Mouse (Mus musculus) stomach, embryonic 14.5 days (tissue): ENCODE results near the gene Abcg4. TPM values are rescaled to one million over a fixed set of nuclear protein-coding genes. Genes with fewer than 3 reads are reported as not detected.

Source experiments
- ATAC-seq: fragments of 200-750 bp; cut with Nextera tagmentation; 2 replicates; pipeline ENCODE4 v1.8.0; 2017; ENCODE audit warnings: low read depth, moderate TSS enrichment; ENCODE audit not compliant: insufficient number of reproducible peaks, insufficient read depth, low FRiP score
- H3K27ac ChIP-seq: fragments of 300-500 bp; sonication (generic); 2 replicates; pipeline ENCODE4 v1.5.1; 2014; ENCODE audit warnings: mild to moderate bottlenecking, low read length, moderate library complexity, mixed read lengths
- H3K27me3 ChIP-seq: fragments of 300-500 bp; sonication (generic); 2 replicates; pipeline ENCODE4 v1.6.1; 2014; ENCODE audit warnings: low read length, control low read depth, mixed read lengths; ENCODE audit not compliant: control insufficient read depth, insufficient read depth
- H3K36me3 ChIP-seq: fragments of 300-500 bp; sonication (generic); 2 replicates; pipeline ENCODE4 v1.6.1; 2014; ENCODE audit warnings: mild to moderate bottlenecking, control low read depth, low read length, moderate library complexity, mixed read lengths; ENCODE audit not compliant: control insufficient read depth, insufficient read depth
- H3K4me1 ChIP-seq: fragments of 300-500 bp; sonication (generic); 2 replicates; pipeline ENCODE4 v1.6.1; 2014; ENCODE audit warnings: low read length, control low read depth, mixed read lengths; ENCODE audit not compliant: control insufficient read depth, insufficient read depth
- H3K4me2 ChIP-seq: fragments of 300-500 bp; sonication (generic); replicated peaks from 2 replicates; pipeline ENCODE4 v1.6.1; 2014; ENCODE audit warnings: low read depth, low read length, control low read depth
- H3K4me3 ChIP-seq: fragments of 300-500 bp; sonication (generic); 2 replicates; pipeline ENCODE4 v1.5.1; 2014; ENCODE audit warnings: low read depth, low read length, control low read depth
- H3K9ac ChIP-seq: fragments of 300-500 bp; sonication (generic); replicated peaks from 2 replicates; pipeline ENCODE4 v1.6.1; 2014; ENCODE audit warnings: low read depth, mild to moderate bottlenecking, control low read depth, low read length, moderate library complexity, mixed read lengths
- H3K9me3 ChIP-seq: fragments of 300-500 bp; sonication (generic); 2 replicates; pipeline ENCODE4 v1.6.1; 2016; ENCODE audit warnings: low read depth, low read length, control low read depth; ENCODE audit not compliant: control insufficient read depth
- WGBS: fragments of 180-500 bp; shearing (Covaris S2); extraction: QIAGEN DNeasy Blood & Tissue Kit; methylation state at CpG from one replicate; pipeline ENCODE4 v1.1.7; 2014; 5-methylcytosine and 5-hydroxymethylcytosine counted together
- microRNA-seq: library from miRNA; unstranded; fragments of <30 nt; microRNA quantifications from one replicate; pipeline ENCODE4, GENCODE M21; 2016
- polyA plus RNA-seq: library from polyadenylated mRNA; unstranded; fragments of >200 nt; fragmentation: Nextera tagmentation; extraction: Ambion mirVana; gene quantifications from 2 replicates; pipeline ENCODE4 v1.2.1, GENCODE M21; 2014

Gene Abcg4
- polyA plus RNA-seq, 1 experiment from 2014 or later, result 5.9 TPM

GRCm38 (mm10) chr9:44234479-44235427, 53.7 kb downstream of the Abcg4 start:
- Histone ChIP-seq H3K27ac (0 out of 2 replicates have a peak overlapping the region, but pooled peaks have one; percentile 30), H3K4me1 (peaks cover 2% of the 10 kb centered on the region; the same call in 1 of the 2 replicates), H3K9me3 (no peaks in the 10 kb centered on the region), H3K27me3 (no peaks in the 10 kb centered on the region), H3K4me2 (peak overlapping the region; percentile 45), H3K9ac (no peak overlapping the region), H3K4me3 (peak overlapping the region; percentile 23), H3K36me3 (no peaks in the 10 kb centered on the region)
- 21% methylated on average over 19 of the region's 19 CpGs for WGBS
- peak; percentile 19; the same call in 1 of the 2 replicates for ATAC-seq

- ATAC-seq, result peak; percentile 92
- Histone ChIP-seq H3K9ac (peak within 1 kb of the TSS; percentile 83), H3K36me3 (no peaks in the 10 kb centered on the region), H3K4me2 (peak within 1 kb of the TSS; percentile 75), H3K4me3 (peak within 1 kb of the TSS; percentile 81), H3K4me1 (peaks cover 2% of the 10 kb centered on the region; the same call in 1 of the 2 replicates), H3K9me3 (no peaks in the 10 kb centered on the region), H3K27ac (peak within 1 kb of the TSS; percentile 83; the same call in 1 of the 2 replicates), H3K27me3 (no peaks in the 10 kb centered on the region)
- under 1% methylated on average over 75 of the region's 76 CpGs for WGBS
Measured at GRCm38 (mm10) chr9:44233802-44234478, 54.5 kb downstream of the Abcg4 start, which contains the start of gene Cbl. Cbl (minus strand) TSS chr9:44234049.

DNA sequence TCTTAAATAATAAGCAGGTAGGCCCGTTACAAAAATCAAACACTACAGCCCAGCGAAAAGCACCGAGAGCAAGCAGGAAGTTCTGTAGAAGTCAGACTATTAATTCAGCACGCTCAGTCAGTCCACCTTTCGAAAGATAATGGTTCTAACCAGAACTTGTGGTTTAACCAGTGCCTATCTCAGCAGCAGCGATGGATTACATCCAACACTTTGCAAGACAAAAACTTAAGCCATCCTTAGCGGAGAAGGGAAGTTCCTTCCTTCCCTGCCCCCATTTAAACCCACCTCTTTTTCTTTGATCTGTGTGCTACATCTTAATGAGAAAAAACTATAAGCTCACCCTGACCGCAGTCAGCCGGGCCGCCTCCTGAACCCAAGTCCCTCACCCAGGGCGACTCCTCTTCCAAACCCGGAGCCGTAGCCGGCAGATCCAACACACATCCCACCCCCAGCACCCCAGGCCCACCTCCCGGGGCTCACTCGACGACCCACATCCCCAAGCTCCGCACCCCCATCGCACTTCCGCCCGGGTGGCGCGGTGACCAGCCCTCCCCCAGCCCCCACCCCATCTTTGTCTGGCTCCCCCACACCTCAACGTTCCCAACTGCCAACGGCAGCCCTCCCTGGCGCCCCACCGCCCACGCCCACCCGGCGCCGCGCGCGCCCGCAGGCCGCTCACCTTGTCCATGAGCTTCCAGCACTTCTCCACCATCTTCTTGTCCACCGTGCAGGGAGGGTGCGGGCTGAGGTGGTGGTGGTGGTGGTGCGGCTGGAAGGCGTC, 55.2 kb downstream of the Abcg4 start:
- Histone ChIP-seq H3K36me3 (no peaks in the 10 kb centered on the region), H3K27me3 (no peaks in the 10 kb centered on the region), H3K9me3 (no peaks in the 10 kb centered on the region), H3K4me1 (peaks cover 2% of the 10 kb centered on the region; the same call in 1 of the 2 replicates), H3K4me2 (peak overlapping the region; percentile 75), H3K4me3 (peak overlapping the region; percentile 81), H3K27ac (peak overlapping the region; percentile 83; the same call in 1 of the 2 replicates), H3K9ac (peak overlapping the region; percentile 83)
- ATAC-seq, result peak; percentile 75
- under 1% methylated on average over 40 of the region's 40 CpGs for WGBS

DNA sequence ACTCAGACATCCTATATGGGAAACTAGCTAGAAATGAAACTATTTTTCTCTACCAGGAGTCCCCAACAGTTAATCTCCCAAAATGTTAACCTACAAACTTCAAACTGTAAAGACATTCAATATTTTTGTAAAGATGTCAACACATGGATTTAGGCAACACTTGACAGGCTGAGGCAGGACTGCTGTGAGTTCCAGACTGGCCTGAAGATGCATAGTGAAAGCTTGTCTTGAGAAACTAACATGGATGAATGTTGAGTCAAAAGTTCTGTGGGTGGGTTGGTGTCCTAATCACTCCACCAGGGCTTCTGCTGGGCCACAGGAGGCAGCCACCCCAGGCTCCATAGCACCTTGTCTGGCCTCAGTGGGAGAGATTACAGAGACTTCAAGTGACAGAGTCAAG, 56.8 kb downstream of the Abcg4 start:
- Histone ChIP-seq H3K4me2 (no peak overlapping the region), H3K27me3 (no peaks in the 10 kb centered on the region), H3K9me3 (no peaks in the 10 kb centered on the region), H3K4me1 (peaks cover 2% of the 10 kb centered on the region; the same call in 1 of the 2 replicates), H3K4me3 (no peak overlapping the region), H3K9ac (no peak overlapping the region), H3K36me3 (no peaks in the 10 kb centered on the region), H3K27ac (no peak overlapping the region)
- ATAC-seq, result no peak

DNA sequence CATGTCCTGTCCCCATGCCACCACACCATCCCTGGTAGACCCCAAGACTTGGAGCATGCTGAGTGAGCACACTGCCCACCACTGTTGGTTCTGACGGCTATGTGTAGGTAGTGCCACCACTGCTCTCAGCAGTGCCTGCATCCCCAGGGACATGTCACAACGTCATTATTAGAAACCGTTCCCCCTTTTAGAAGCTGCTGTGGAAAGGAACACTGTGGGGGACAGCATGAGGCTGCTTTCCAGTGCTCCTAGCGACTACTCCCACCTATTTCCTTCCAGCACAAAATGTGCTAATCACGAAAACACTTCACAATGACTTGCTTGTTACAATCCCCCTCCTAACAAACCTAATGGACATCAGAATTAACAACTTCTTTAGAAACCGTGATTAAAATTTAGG, 62.4 kb downstream of the Abcg4 start:
- no peak for ATAC-seq
- Histone ChIP-seq H3K9ac (no peak overlapping the region), H3K36me3 (no peaks in the 10 kb centered on the region), H3K27ac (no peak overlapping the region), H3K4me3 (no peak overlapping the region), H3K4me2 (no peak overlapping the region), H3K27me3 (no peaks in the 10 kb centered on the region), H3K4me1 (0 out of 2 replicates have a peak, but pooled peaks cover 2% of the 10 kb centered on the region), H3K9me3 (no peaks in the 10 kb centered on the region)
- WGBS, result 73% methylated on average over 6 of the region's 6 CpGs

Small RNA genes within 50 kb of the gene (microRNA-seq; reads per million reads assigned to microRNA genes)
- not detected for gene Gm44335

Other genes with a start within 250 kb of the Abcg4 start
- 0.88 and 1.5 TPM in 2 replicates for gene Thy1, start 245.2 kb downstream of the Abcg4 start, polyA plus RNA-seq
- gene Usp2, start 221.6 kb downstream of the Abcg4 start, polyA plus RNA-seq, result 10.5 and 15.0 TPM in 2 replicates
- 0.26 and 0.28 TPM in 2 replicates for gene Mfrp, start 186.9 kb downstream of the Abcg4 start, polyA plus RNA-seq
- gene C1qtnf5, start 181.4 kb downstream of the Abcg4 start, polyA plus RNA-seq, result 2.3 and 2.8 TPM in 2 replicates
- gene Gm49380, start 175.1 kb downstream of the Abcg4 start, polyA plus RNA-seq, result 0.43 and 0.52 TPM in 2 replicates
- gene Rnf26, start 175.1 kb downstream of the Abcg4 start, polyA plus RNA-seq, result 61.7 and 66.7 TPM in 2 replicates
- gene Mcam, start 154.1 kb downstream of the Abcg4 start, polyA plus RNA-seq, result 53.0 and 54.3 TPM in 2 replicates
- gene Cbl, start 54.6 kb downstream of the Abcg4 start, polyA plus RNA-seq, result 18.5 and 19.9 TPM in 2 replicates
- gene Ccdc153, start 47.9 kb downstream of the Abcg4 start, polyA plus RNA-seq, result not detected in 2 replicates
- 0.12 and 0.27 TPM in 2 replicates for gene Pdzd3, start 37.1 kb downstream of the Abcg4 start, polyA plus RNA-seq
- gene Nlrx1, start 20.0 kb downstream of the Abcg4 start, polyA plus RNA-seq, result 7.2 and 8.4 TPM in 2 replicates
- 21.3 and 23.4 TPM in 2 replicates for gene Hinfp, start 17.1 kb upstream of the Abcg4 start, polyA plus RNA-seq
- 5.7 and 9.6 TPM in 2 replicates for gene C2cd2l, start 31.7 kb upstream of the Abcg4 start, polyA plus RNA-seq
- 44.5 and 46.7 TPM in 2 replicates for gene Dpagt1, start 37.4 kb upstream of the Abcg4 start, polyA plus RNA-seq
- gene H2afx, start 46.1 kb upstream of the Abcg4 start, polyA plus RNA-seq, result 289 and 335 TPM in 2 replicates
- 112 and 130 TPM in 2 replicates for gene Hmbs, start 55.6 kb upstream of the Abcg4 start, polyA plus RNA-seq
- gene Vps11, start 73.1 kb upstream of the Abcg4 start, polyA plus RNA-seq, result 24.5 and 25.4 TPM in 2 replicates
- gene Hyou1, start 90.9 kb upstream of the Abcg4 start, polyA plus RNA-seq, result 22.1 and 29.4 TPM in 2 replicates
- 22.3 and 23.7 TPM in 2 replicates for gene Slc37a4, start 108.2 kb upstream of the Abcg4 start, polyA plus RNA-seq
- gene Rps25, start 118.5 kb upstream of the Abcg4 start, polyA plus RNA-seq, result 2,532 and 2,694 TPM in 2 replicates
- 118 and 123 TPM in 2 replicates for gene Trappc4, start 119.0 kb upstream of the Abcg4 start, polyA plus RNA-seq
- 27.0 and 30.7 TPM in 2 replicates for gene Ccdc84, start 130.0 kb upstream of the Abcg4 start, polyA plus RNA-seq
- not detected in 2 replicates for gene Foxr1, start 152.5 kb upstream of the Abcg4 start, polyA plus RNA-seq
- 25.9 and 26.4 TPM in 2 replicates for gene Upk2, start 166.4 kb upstream of the Abcg4 start, polyA plus RNA-seq
- 15.4 and 16.3 TPM in 2 replicates for gene Bcl9l, start 194.2 kb upstream of the Abcg4 start, polyA plus RNA-seq